Mouse (Mus musculus): ENCODE measurements around the gene Angptl2. TPM values are rescaled to one million over a fixed set of nuclear protein-coding genes. Genes with fewer than 3 reads are reported as not detected.

The Angptl2 gene
- 18.2 TPM for polyA plus RNA-seq (2017; shearing (Covaris generic))

GRCm38 (mm10) chr2:33215700-33216509 lies at the start of gene Angptl2:
Gene Angptl2 (plus strand): TSS chr2:33216069.

Other genes with a start within 250 kb of the Angptl2 start
- 8.2 TPM for gene Slc2a8, start 234.0 kb upstream of the Angptl2 start, polyA plus RNA-seq (2017; shearing (Covaris generic))
- gene Garnl3, start 84.4 kb upstream of the Angptl2 start, polyA plus RNA-seq (2017; shearing (Covaris generic)): 0.32 TPM
- 10.4 TPM for gene Ralgps1, start 155.4 kb downstream of the Angptl2 start, polyA plus RNA-seq (2017; shearing (Covaris generic))
- 3.9 TPM for gene Zbtb34, start 215.3 kb downstream of the Angptl2 start, polyA plus RNA-seq (2017; shearing (Covaris generic))